Mouse (Mus musculus) stomach, embryonic 16.5 days (tissue): ENCODE results near the gene Csgalnact2. TPM values are rescaled to one million over a fixed set of nuclear protein-coding genes. Genes with fewer than 3 reads are reported as not detected.

ENCODE experiments used
- ATAC-seq: fragments of 200-750 bp; cut with Nextera tagmentation; 2 replicates; pipeline ENCODE4 v1.8.0; 2017; ENCODE audit warnings: moderate number of reproducible peaks, moderate TSS enrichment; ENCODE audit not compliant: insufficient read depth, low FRiP score
- H3K27ac ChIP-seq: fragments of 300-500 bp; sonication (generic); 2 replicates; pipeline ENCODE4 v1.5.1; 2014; ENCODE audit warnings: low read length
- H3K27me3 ChIP-seq: fragments of 300-500 bp; sonication (generic); 2 replicates; pipeline ENCODE4 v1.6.1; 2014; ENCODE audit warnings: low read length, control low read depth, mixed read lengths; ENCODE audit not compliant: control insufficient read depth, insufficient read depth
- H3K36me3 ChIP-seq: fragments of 300-500 bp; sonication (generic); 2 replicates; pipeline ENCODE4 v1.6.1; 2014; ENCODE audit warnings: low read length; ENCODE audit not compliant: control insufficient read depth, insufficient read depth
- H3K4me1 ChIP-seq: fragments of 300-500 bp; sonication (generic); 2 replicates; pipeline ENCODE4 v1.6.1; 2014; ENCODE audit warnings: low read length, control low read depth, mixed read lengths; ENCODE audit not compliant: control insufficient read depth, insufficient read depth
- H3K4me2 ChIP-seq: fragments of 300-500 bp; sonication (generic); 2 replicates; pipeline ENCODE4 v1.6.1; 2014; ENCODE audit warnings: low read depth, low read length, mixed read lengths
- H3K4me3 ChIP-seq: fragments of 300-500 bp; sonication (generic); replicated peaks from 2 replicates; pipeline ENCODE4 v1.5.1; 2014; ENCODE audit warnings: mild to moderate bottlenecking, low read length
- H3K9ac ChIP-seq: fragments of 300-500 bp; sonication (generic); 2 replicates; pipeline ENCODE4 v1.6.1; 2014; ENCODE audit warnings: low read length
- H3K9me3 ChIP-seq: fragments of 300-500 bp; sonication (generic); replicated peaks from 2 replicates; pipeline ENCODE4 v1.6.1; 2016; ENCODE audit warnings: low read length, control low read depth; ENCODE audit not compliant: control insufficient read depth
- WGBS: fragments of 180-500 bp; shearing (Covaris S2); extraction: QIAGEN DNeasy Blood & Tissue Kit; methylation state at CpG from one replicate; pipeline ENCODE4 v1.1.7; 2014; 5-methylcytosine and 5-hydroxymethylcytosine counted together
- polyA plus RNA-seq: library from polyadenylated mRNA; unstranded; fragments of >200 nt; fragmentation: Nextera tagmentation; extraction: Ambion mirVana; gene quantifications from 2 replicates; pipeline ENCODE4 v1.2.1, GENCODE M21; 2015

The Csgalnact2 gene
- polyA plus RNA-seq, 1 experiment from 2014 or later = 16.8 TPM

- Histone ChIP-seq H3K9me3 (no peaks in the 10 kb centered on the region), H3K4me2 (no peak overlapping the region), H3K27me3 (no peaks in the 10 kb centered on the region), H3K27ac (no peak overlapping the region), H3K4me3 (no peak overlapping the region), H3K36me3 (peaks cover 5% of the 10 kb centered on the region; the same call in 1 of the 2 replicates), H3K9ac (no peak overlapping the region), H3K4me1 (no peaks in the 10 kb centered on the region)
- no peak for ATAC-seq
Measured at GRCm38 (mm10) chr6:118126577-118126976, 12.4 kb downstream of the Csgalnact2 start.

GRCm38 (mm10) chr6:118122767-118123166 lies 16.2 kb downstream of the Csgalnact2 start:
- no peak overlapping the region for H3K9ac ChIP-seq
- no peaks in the 10 kb centered on the region for H3K9me3 ChIP-seq
- no peaks in the 10 kb centered on the region for H3K4me1 ChIP-seq
- WGBS = 88% methylated on average over 1 of the region's 1 CpGs
- H3K36me3 ChIP-seq = peaks cover 5% of the 10 kb centered on the region; the same call in 1 of the 2 replicates
- H3K27ac ChIP-seq = no peak overlapping the region
- no peak overlapping the region for H3K4me3 ChIP-seq
- H3K4me2 ChIP-seq = no peak overlapping the region
- no peak for ATAC-seq
- H3K27me3 ChIP-seq = no peaks in the 10 kb centered on the region

GRCm38 (mm10) chr6:118111810-118112209 lies 27.1 kb downstream of the Csgalnact2 start:
- ATAC-seq = no peak
- Histone ChIP-seq H3K36me3 (no peaks in the 10 kb centered on the region), H3K27ac (no peak overlapping the region), H3K9me3 (no peaks in the 10 kb centered on the region), H3K4me3 (no peak overlapping the region), H3K4me2 (no peak overlapping the region), H3K27me3 (no peaks in the 10 kb centered on the region), H3K4me1 (no peaks in the 10 kb centered on the region), H3K9ac (no peak overlapping the region)
- WGBS = 75% methylated on average over 1 of the region's 1 CpGs

- Histone ChIP-seq H3K27ac (no peak overlapping the region), H3K4me2 (no peak overlapping the region), H3K36me3 (no peaks in the 10 kb centered on the region), H3K27me3 (no peaks in the 10 kb centered on the region), H3K9me3 (no peaks in the 10 kb centered on the region), H3K4me1 (0 out of 2 replicates have a peak, but pooled peaks cover 3% of the 10 kb centered on the region), H3K4me3 (no peak overlapping the region), H3K9ac (no peak overlapping the region)
- 44% methylated on average over 2 of the region's 2 CpGs for WGBS
- 0 out of 2 replicates have a peak, but pooled peaks have one; percentile 10 for ATAC-seq
Measured at GRCm38 (mm10) chr6:118099311-118099802, 39.6 kb downstream of the Csgalnact2 start.

- Histone ChIP-seq H3K27ac (peak overlapping the region; percentile 27; the same call in 1 of the 2 replicates), H3K4me1 (0 out of 2 replicates have a peak, but pooled peaks cover 3% of the 10 kb centered on the region), H3K9ac (no peak overlapping the region), H3K27me3 (no peaks in the 10 kb centered on the region), H3K4me3 (no peak overlapping the region), H3K36me3 (no peaks in the 10 kb centered on the region), H3K9me3 (no peaks in the 10 kb centered on the region), H3K4me2 (no peak overlapping the region)
- WGBS = 52% methylated on average over 8 of the region's 8 CpGs
- no peak for ATAC-seq
Measured at GRCm38 (mm10) chr6:118097765-118098365, 41.1 kb downstream of the Csgalnact2 start.

GRCm38 (mm10) chr6:118090827-118091226 lies 48.1 kb downstream of the Csgalnact2 start:
- H3K36me3 ChIP-seq = no peaks in the 10 kb centered on the region
- WGBS = 71% methylated on average over 9 of the region's 9 CpGs
- H3K4me2 ChIP-seq = no peak overlapping the region
- H3K27ac ChIP-seq = no peak overlapping the region
- no peak overlapping the region for H3K9ac ChIP-seq
- no peak for ATAC-seq
- H3K9me3 ChIP-seq = no peaks in the 10 kb centered on the region
- no peak overlapping the region for H3K4me3 ChIP-seq
- no peaks in the 10 kb centered on the region for H3K4me1 ChIP-seq
- no peaks in the 10 kb centered on the region for H3K27me3 ChIP-seq

GRCm38 (mm10) chr6:118088750-118089440 lies 50.0 kb downstream of the Csgalnact2 start:
- no peaks in the 10 kb centered on the region for H3K27me3 ChIP-seq
- 81% methylated on average over 17 of the region's 17 CpGs for WGBS
- no peaks in the 10 kb centered on the region for H3K36me3 ChIP-seq
- ATAC-seq = no peak
- H3K4me3 ChIP-seq = no peak overlapping the region
- no peak overlapping the region for H3K9ac ChIP-seq
- no peaks in the 10 kb centered on the region for H3K4me1 ChIP-seq
- no peak overlapping the region for H3K4me2 ChIP-seq
- H3K27ac ChIP-seq = no peak overlapping the region
- H3K9me3 ChIP-seq = no peaks in the 10 kb centered on the region

GRCm38 (mm10) chr6:118087955-118088354 lies 51.0 kb downstream of the Csgalnact2 start:
- no peak for ATAC-seq
- no peaks in the 10 kb centered on the region for H3K36me3 ChIP-seq
- no peaks in the 10 kb centered on the region for H3K4me1 ChIP-seq
- H3K27me3 ChIP-seq = no peaks in the 10 kb centered on the region
- H3K4me2 ChIP-seq = no peak overlapping the region
- H3K9ac ChIP-seq = no peak overlapping the region
- H3K9me3 ChIP-seq = no peaks in the 10 kb centered on the region
- WGBS = 57% methylated on average over 8 of the region's 8 CpGs
- H3K27ac ChIP-seq = no peak overlapping the region
- H3K4me3 ChIP-seq = no peak overlapping the region

- Histone ChIP-seq H3K9me3 (no peaks in the 10 kb centered on the region), H3K27ac (no peak overlapping the region), H3K27me3 (no peaks in the 10 kb centered on the region), H3K36me3 (no peaks in the 10 kb centered on the region), H3K4me3 (no peak overlapping the region), H3K4me2 (no peak overlapping the region), H3K4me1 (no peaks in the 10 kb centered on the region), H3K9ac (no peak overlapping the region)
- ATAC-seq = no peak
- WGBS = 89% methylated on average over 8 of the region's 8 CpGs
Measured at GRCm38 (mm10) chr6:118084596-118084995, 54.3 kb downstream of the Csgalnact2 start.
